Mouse (Mus musculus) lung, postnatal 0 days (tissue): Measurements from ENCODE around the gene Ston1. TPM values are rescaled to one million over a fixed set of nuclear protein-coding genes. Genes with fewer than 3 reads are reported as not detected.
A peak's percentile ranks its signal among the peaks of the same experiment; 100 is the strongest.

Experiments used
- ATAC-seq: fragments of 200-750 bp; cut with Nextera tagmentation; 2 replicates; pipeline ENCODE4 v1.8.0; 2017; ENCODE audit warnings: moderate library complexity
- DNase-seq: peaks from one replicate; pipeline ENCODE4 v3.0.0-alpha.2; 2016; ENCODE audit warnings: low spot score
- H3K27ac ChIP-seq: fragments of 300-500 bp; sonication (generic); 2 replicates; pipeline ENCODE4 v1.5.1; 2014; ENCODE audit warnings: antibody characterized with exemption, mild to moderate bottlenecking, low read length, mixed read lengths
- H3K27me3 ChIP-seq: fragments of 300-500 bp; sonication (generic); replicated peaks from 2 replicates; pipeline ENCODE4 v1.6.1; 2014; ENCODE audit warnings: low read length, mixed read lengths; ENCODE audit not compliant: insufficient read depth
- H3K36me3 ChIP-seq: fragments of 300-500 bp; sonication (generic); 2 replicates; pipeline ENCODE4 v1.6.1; 2014; ENCODE audit warnings: low read length, mixed read lengths; ENCODE audit not compliant: insufficient read depth
- H3K4me1 ChIP-seq: fragments of 300-500 bp; sonication (generic); 2 replicates; pipeline ENCODE4 v1.6.1; 2014; ENCODE audit warnings: antibody characterized with exemption, low read depth, low read length, mixed read lengths; ENCODE audit not compliant: insufficient read depth
- H3K4me2 ChIP-seq: fragments of 300-500 bp; sonication (generic); replicated peaks from 2 replicates; pipeline ENCODE4 v1.6.1; 2014; ENCODE audit warnings: low read depth, mild to moderate bottlenecking, low read length, moderate library complexity, mixed read lengths
- H3K4me3 ChIP-seq: fragments of 300-500 bp; sonication (generic); 2 replicates; pipeline ENCODE4 v1.5.1; 2014; ENCODE audit warnings: low read depth, low read length
- H3K9ac ChIP-seq: fragments of 300-500 bp; sonication (generic); replicated peaks from 2 replicates; pipeline ENCODE4 v1.6.1; 2014; ENCODE audit warnings: low read depth, mild to moderate bottlenecking
- H3K9me3 ChIP-seq: fragments of 300-500 bp; sonication (generic); 2 replicates; pipeline ENCODE4 v1.6.1; 2016; ENCODE audit warnings: low read length, mixed read lengths
- CTCF ChIP-seq: IDR thresholded peaks from 2 replicates; pipeline ENCODE4 v1.5.1; 2016; ENCODE audit warnings: antibody characterized with exemption, mild to moderate bottlenecking
- EP300 ChIP-seq: IDR thresholded peaks from 2 replicates; pipeline ENCODE4 v1.6.1; 2016; ENCODE audit warnings: antibody characterized with exemption, mild to moderate bottlenecking, control low read depth
- WGBS: fragments of 180-500 bp; shearing (Covaris S2); extraction: QIAGEN DNeasy Blood & Tissue Kit; methylation state at CpG from one replicate; pipeline ENCODE4 v1.1.7; 2014; 5-methylcytosine and 5-hydroxymethylcytosine counted together
- polyA plus RNA-seq: library from polyadenylated mRNA; unstranded; fragments of >200 nt; fragmentation: Nextera tagmentation; extraction: Ambion mirVana; gene quantifications from 2 replicates; pipeline ENCODE4 v1.2.1, GENCODE M21; 2015

Gene Ston1
- polyA plus RNA-seq, 1 experiment from 2014 or later: 6.9 TPM

GRCm38 (mm10) chr17:88569807-88570540 is 27.5 kb upstream of the Ston1 start:
- DNase-seq: no peak
- ATAC-seq: no peak
- WGBS: 89% methylated on average over 10 of the region's 10 CpGs
- no peaks in the 10 kb centered on the region for H3K27me3 ChIP-seq
- H3K9me3 ChIP-seq: no peaks in the 10 kb centered on the region
- H3K4me1 ChIP-seq: no peaks in the 10 kb centered on the region
- peaks cover 8% of the 10 kb centered on the region for H3K36me3 ChIP-seq
- no peak overlapping the region for H3K9ac ChIP-seq
- H3K4me2 ChIP-seq: no peak overlapping the region
- H3K4me3 ChIP-seq: no peak overlapping the region
- no peak overlapping the region for H3K27ac ChIP-seq
- TF ChIP-seq EP300 (no peak), CTCF (no peak)

DNA sequence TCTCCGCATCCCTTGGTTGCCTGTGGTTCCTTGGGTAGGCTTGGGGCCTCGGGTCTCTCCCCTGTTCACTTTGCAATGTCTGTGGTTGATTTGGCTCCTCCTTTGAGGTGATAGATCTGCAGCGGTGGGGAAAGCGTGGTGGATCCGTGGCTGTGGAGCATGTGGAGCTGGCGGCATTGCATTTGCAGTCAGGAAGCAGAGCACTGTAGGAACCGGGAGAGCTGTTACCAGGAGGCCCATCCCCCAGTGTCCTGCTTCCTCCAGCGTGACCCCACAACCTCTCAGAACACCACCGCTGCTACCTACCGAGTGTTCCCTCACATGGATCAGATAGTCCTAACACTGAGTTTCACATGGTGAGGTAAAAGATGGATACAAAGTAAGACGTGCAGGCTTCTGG is 26.7 kb upstream of the Ston1 start:
- Histone ChIP-seq H3K9ac (no peak overlapping the region), H3K9me3 (no peaks in the 10 kb centered on the region), H3K4me1 (no peaks in the 10 kb centered on the region), H3K27ac (no peak overlapping the region), H3K4me2 (no peak overlapping the region), H3K36me3 (peaks cover 8% of the 10 kb centered on the region), H3K4me3 (no peak overlapping the region), H3K27me3 (no peaks in the 10 kb centered on the region)
- TF ChIP-seq CTCF (no peak), EP300 (no peak)
- DNase-seq (no peak), ATAC-seq (no peak)
- WGBS: 82% methylated on average over 11 of the region's 11 CpGs

DNA sequence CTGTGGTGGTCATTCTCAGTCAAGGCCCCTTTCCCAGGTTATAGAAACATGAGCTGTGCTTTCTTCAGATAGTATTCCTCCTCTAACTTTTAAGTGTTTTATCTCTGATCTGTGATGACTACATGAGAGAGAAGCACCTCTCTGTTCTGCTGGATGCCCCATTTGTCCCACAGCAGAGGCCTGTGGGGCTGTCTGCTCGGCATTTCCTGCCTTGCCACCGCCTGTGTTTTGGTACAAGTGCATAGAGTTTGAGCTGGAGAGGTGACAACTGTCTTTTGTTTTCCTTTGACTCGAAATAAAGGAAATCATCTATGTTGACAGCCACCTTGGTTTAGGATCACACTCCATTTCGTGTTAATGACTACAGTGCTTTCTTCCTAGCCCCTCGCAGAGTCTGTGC is 22.7 kb upstream of the Ston1 start:
- Histone ChIP-seq H3K9ac (no peak overlapping the region), H3K4me2 (no peak overlapping the region), H3K27ac (no peak overlapping the region), H3K4me1 (no peaks in the 10 kb centered on the region), H3K27me3 (no peaks in the 10 kb centered on the region), H3K36me3 (peaks cover 17% of the 10 kb centered on the region), H3K4me3 (no peak overlapping the region), H3K9me3 (no peaks in the 10 kb centered on the region)
- 69% methylated on average over 5 of the region's 5 CpGs for WGBS
- TF ChIP-seq EP300 (no peak), CTCF (no peak)
- DNase-seq: no peak
- ATAC-seq: no peak

DNA sequence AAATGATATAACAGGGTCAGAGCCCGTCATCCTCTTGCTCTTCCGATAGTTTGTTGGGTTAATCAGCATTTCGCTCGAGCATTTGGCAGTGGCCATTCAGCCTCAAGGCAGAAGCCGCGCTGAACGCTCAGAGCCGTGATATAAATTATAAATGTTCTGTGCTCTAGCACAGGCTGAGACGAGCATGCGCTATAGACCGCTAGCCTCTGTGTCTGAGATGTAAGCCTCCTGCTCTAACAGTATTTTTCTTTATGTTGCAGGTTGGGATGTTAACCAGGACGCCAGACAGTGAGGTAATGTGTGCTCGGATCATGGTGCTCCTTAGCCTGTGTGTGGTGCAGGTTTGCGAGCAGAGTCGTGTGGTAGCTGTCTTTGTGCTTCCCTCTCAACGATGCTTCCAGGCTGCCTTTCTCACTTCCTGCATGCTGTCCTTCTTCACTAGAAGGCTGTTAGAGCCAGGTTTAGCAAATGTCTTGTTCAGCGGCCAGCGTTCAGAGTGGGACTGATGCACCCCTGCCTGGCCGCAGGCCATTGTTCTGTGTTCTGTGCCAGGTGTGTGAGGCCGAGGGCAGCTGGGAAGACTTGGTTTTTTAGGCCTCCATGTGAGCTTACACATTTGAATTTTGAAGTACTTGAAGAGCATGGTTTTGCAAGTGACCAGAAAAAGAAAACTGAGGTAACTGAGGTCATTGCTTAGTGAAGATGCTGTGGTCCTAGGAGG is 18.8 kb upstream of the Ston1 start:
- no peak overlapping the region for H3K4me2 ChIP-seq
- no peak overlapping the region for H3K27ac ChIP-seq
- H3K9me3 ChIP-seq: no peaks in the 10 kb centered on the region
- 81% methylated on average over 20 of the region's 20 CpGs for WGBS
- H3K36me3 ChIP-seq: peaks cover 13% of the 10 kb centered on the region
- no peaks in the 10 kb centered on the region for H3K27me3 ChIP-seq
- 0 out of 2 replicates have a peak, but pooled peaks cover 13% of the 10 kb centered on the region for H3K4me1 ChIP-seq
- H3K9ac ChIP-seq: no peak overlapping the region
- TF ChIP-seq EP300 (no peak), CTCF (no peak)
- ATAC-seq (no peak), DNase-seq (no peak)
- H3K4me3 ChIP-seq: no peak overlapping the region

- H3K4me1 ChIP-seq: 0 out of 2 replicates have a peak, but pooled peaks cover 13% of the 10 kb centered on the region
- H3K9me3 ChIP-seq: no peaks in the 10 kb centered on the region
- H3K9ac ChIP-seq: no peak overlapping the region
- no peaks in the 10 kb centered on the region for H3K27me3 ChIP-seq
- H3K36me3 ChIP-seq: peaks cover 13% of the 10 kb centered on the region
- DNase-seq (peak; percentile 23), ATAC-seq (no peak)
- TF ChIP-seq EP300: no peak
- TF ChIP-seq CTCF: no peak
- H3K4me3 ChIP-seq: no peak overlapping the region
- 58% methylated on average over 6 of the region's 6 CpGs for WGBS
- H3K27ac ChIP-seq: peak overlapping the region; percentile 68; the same call in 1 of the 2 replicates
- H3K4me2 ChIP-seq: no peak overlapping the region
Observed at GRCm38 (mm10) chr17:88580556-88580955, 16.9 kb upstream of the Ston1 start.

DNA sequence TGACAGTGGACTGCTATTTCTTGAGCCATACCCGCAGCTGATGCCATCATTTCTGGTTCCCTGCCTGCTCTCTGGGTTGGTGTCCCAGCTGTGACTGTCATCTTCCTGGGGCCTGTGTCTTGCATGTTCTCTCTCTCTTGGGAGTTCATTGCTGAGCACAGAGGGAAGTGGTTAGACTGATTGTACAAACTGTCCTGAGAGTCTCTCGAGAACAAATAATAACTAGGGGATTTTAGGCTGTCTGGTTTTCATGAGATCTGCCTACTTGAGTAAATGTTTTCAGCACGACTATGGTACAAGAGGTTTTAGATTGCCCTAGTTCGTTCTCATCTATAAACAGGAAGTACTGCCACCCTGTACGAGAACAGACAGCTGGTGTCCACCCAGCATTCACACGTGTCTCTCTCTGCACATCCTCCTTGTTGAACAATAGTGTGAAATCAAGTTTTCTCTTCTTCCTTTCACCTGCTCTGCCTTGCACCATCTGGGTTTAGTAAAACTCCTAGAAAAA is 15.9 kb upstream of the Ston1 start:
- Histone ChIP-seq H3K36me3 (peaks cover 13% of the 10 kb centered on the region), H3K4me1 (0 out of 2 replicates have a peak, but pooled peaks cover 13% of the 10 kb centered on the region), H3K9ac (no peak overlapping the region), H3K4me2 (no peak overlapping the region), H3K27me3 (no peaks in the 10 kb centered on the region), H3K4me3 (no peak overlapping the region), H3K9me3 (no peaks in the 10 kb centered on the region), H3K27ac (peak overlapping the region; percentile 68)
- TF ChIP-seq CTCF: no peak
- peak; percentile 89 for TF ChIP-seq EP300
- ATAC-seq (peak; percentile 51), DNase-seq (peak; percentile 61)
- 27% methylated on average over 6 of the region's 6 CpGs for WGBS
